In genomic region chr5:117313420-117313819, GRCm38 (mm10) we compare ENCODE assay signal across 8 mouse cellular contexts. TPM values are rescaled to one million over a fixed set of nuclear protein-coding genes. Genes with fewer than 3 reads are reported as not detected.
A peak's percentile ranks its signal among the peaks of the same experiment; 100 is the strongest.
DNase-seq lines count a peak whose midpoint lies in the region; ATAC-seq lines count a peak whose summit lies in the region.

No protein-coding gene starts in this region.

- H3K4me2 ChIP-seq in hindbrain, embryonic 12.5 days (replicated peaks) = peak overlapping the region; percentile 35
- H3K4me2 ChIP-seq in limb, embryonic 15.5 days = peak overlapping the region; percentile 38
- H3K4me2 ChIP-seq in midbrain, embryonic 15.5 days = peak overlapping the region; percentile 20; the same call in 1 of the 2 replicates

- intact Hi-C loops in heart, postnatal 25 days (cut with DNase I) = no loop called here
- intact Hi-C loops in left cerebral cortex, postnatal 14 days (cut with DNase I) = loop anchor here (5.0 kb wide), 1 partner anchor 1016 kb away; no protein-coding TSS in a partner anchor

- H3K27me3 ChIP-seq in hindbrain, embryonic 12.5 days = peaks cover 19% of the 10 kb centered on the region
- H3K27me3 ChIP-seq in limb, embryonic 15.5 days = no peaks in the 10 kb centered on the region
- peaks cover 5% of the 10 kb centered on the region; the same call in 1 of the 2 replicates for H3K27me3 ChIP-seq in midbrain, embryonic 15.5 days (replicated peaks)

- DNase-seq in heart, adult 11 months = peak; percentile 95
- no peak for DNase-seq in heart, postnatal 25 days (ENCODE audit: low spot score)
- peak; percentile 58 for DNase-seq in urinary bladder, postnatal 25 days (ENCODE audit: low spot score)
- no peak for DNase-seq in left cerebral cortex, postnatal 14 days (ENCODE audit: low spot score in 2 of 2)

- H3K4me3 ChIP-seq in hindbrain, embryonic 12.5 days = 0 out of 2 replicates have a peak overlapping the region, but pooled peaks have one; percentile 10
- peak overlapping the region; percentile 29 for H3K4me3 ChIP-seq in limb, embryonic 15.5 days
- H3K4me3 ChIP-seq in midbrain, embryonic 15.5 days = no peak overlapping the region

- no peak overlapping the region for H3K27ac ChIP-seq in hindbrain, embryonic 12.5 days
- 0 out of 2 replicates have a peak overlapping the region, but pooled peaks have one; percentile 55 for H3K27ac ChIP-seq in limb, embryonic 15.5 days
- H3K27ac ChIP-seq in midbrain, embryonic 15.5 days = no peak overlapping the region

- H3K9ac ChIP-seq in hindbrain, embryonic 12.5 days = no peak overlapping the region
- no peak overlapping the region for H3K9ac ChIP-seq in limb, embryonic 15.5 days
- no peak overlapping the region for H3K9ac ChIP-seq in midbrain, embryonic 15.5 days

- peaks cover 12% of the 10 kb centered on the region for H3K4me1 ChIP-seq in hindbrain, embryonic 12.5 days
- peaks cover 16% of the 10 kb centered on the region for H3K4me1 ChIP-seq in limb, embryonic 15.5 days
- H3K4me1 ChIP-seq in midbrain, embryonic 15.5 days = peaks cover 7% of the 10 kb centered on the region; the same call in 1 of the 2 replicates

- H3K9me3 ChIP-seq in hindbrain, embryonic 12.5 days (replicated peaks) = no peaks in the 10 kb centered on the region
- no peaks in the 10 kb centered on the region for H3K9me3 ChIP-seq in limb, embryonic 15.5 days
- no peaks in the 10 kb centered on the region for H3K9me3 ChIP-seq in midbrain, embryonic 15.5 days

- WGBS in hindbrain, embryonic 12.5 days = 23% methylated on average over 14 of the region's 14 CpGs
- WGBS in limb, embryonic 15.5 days = 7% methylated on average over 13 of the region's 14 CpGs
- WGBS in midbrain, embryonic 15.5 days = 29% methylated on average over 14 of the region's 14 CpGs

- H3K36me3 ChIP-seq in hindbrain, embryonic 12.5 days = no peaks in the 10 kb centered on the region
- no peaks in the 10 kb centered on the region for H3K36me3 ChIP-seq in limb, embryonic 15.5 days
- H3K36me3 ChIP-seq in midbrain, embryonic 15.5 days (replicated peaks) = no peaks in the 10 kb centered on the region

- peak; percentile 76 for ATAC-seq in erythroid progenitor cell, adult 5-6 weeks (replicated peaks; ENCODE audit: low FRiP score, poor library complexity, severe bottlenecking)
- no peak for ATAC-seq in hindbrain, embryonic 12.5 days (ENCODE audit: low FRiP score)
- ATAC-seq in limb, embryonic 15.5 days (ENCODE audit: insufficient number of reproducible peaks, low FRiP score, low TSS enrichment, low read depth) = no peak
- no peak for ATAC-seq in midbrain, embryonic 15.5 days (replicated peaks)

RNA-seq across cellular contexts. Expression of gene Vsig10, which starts 5.5 kb away (rescaled TPM):
- 10 to 100 TPM; 11.1 to 12.9 TPM for total RNA-seq in heart, postnatal 25 days (2021)
- total RNA-seq in erythroid progenitor cell, adult 5-6 weeks (2015; ENCODE audit: low replicate concordance) = not detected in 2 replicates
- 0.98 TPM in 1 of 2 replicates, not detected in the other for total RNA-seq in erythroid progenitor cell, adult 5-6 weeks (2017; ENCODE audit: low replicate concordance)
- 3.7 and 4.1 TPM in 2 replicates for polyA plus RNA-seq in hindbrain, embryonic 12.5 days (2016; fragmentation: Nextera tagmentation; extraction: Ambion mirVana)
- polyA plus RNA-seq in limb, embryonic 15.5 days (2015; fragmentation: Nextera tagmentation; extraction: Ambion mirVana) = 10.2 and 11.7 TPM in 2 replicates
- polyA plus RNA-seq in midbrain, embryonic 15.5 days (2015; fragmentation: Nextera tagmentation; extraction: Ambion mirVana) = 1.0 and 2.1 TPM in 2 replicates
- total RNA-seq in left cerebral cortex, postnatal 14 days (2021) = 1 to 10 TPM; 2.9 to 3.0 TPM

RNA-seq across cellular contexts. Expression of gene Pebp1, which starts 26.0 kb away (rescaled TPM):
- 100 to 1,000 TPM; 420 to 434 TPM for total RNA-seq in heart, postnatal 25 days (2021)
- 31.4 and 46.9 TPM in 2 replicates for total RNA-seq in erythroid progenitor cell, adult 5-6 weeks (2015; ENCODE audit: low replicate concordance)
- 11.6 and 17.5 TPM in 2 replicates for total RNA-seq in erythroid progenitor cell, adult 5-6 weeks (2017; ENCODE audit: low replicate concordance)
- polyA plus RNA-seq in hindbrain, embryonic 12.5 days (2016; fragmentation: Nextera tagmentation; extraction: Ambion mirVana) = 793 and 794 TPM in 2 replicates
- 645 and 672 TPM in 2 replicates for polyA plus RNA-seq in limb, embryonic 15.5 days (2015; fragmentation: Nextera tagmentation; extraction: Ambion mirVana)
- polyA plus RNA-seq in midbrain, embryonic 15.5 days (2015; fragmentation: Nextera tagmentation; extraction: Ambion mirVana) = 1,104 and 1,156 TPM in 2 replicates
- 100 to 1,000 TPM; 801 to 831 TPM for total RNA-seq in left cerebral cortex, postnatal 14 days (2021)

RNA-seq across cellular contexts. Expression of gene Wsb2, which starts 43.7 kb away (rescaled TPM):
- 10 to 100 TPM; 98.6 to 98.9 TPM for total RNA-seq in heart, postnatal 25 days (2021)
- 6.1 and 13.4 TPM in 2 replicates for total RNA-seq in erythroid progenitor cell, adult 5-6 weeks (2015; ENCODE audit: low replicate concordance)
- 3.8 and 7.7 TPM in 2 replicates for total RNA-seq in erythroid progenitor cell, adult 5-6 weeks (2017; ENCODE audit: low replicate concordance)
- 127 and 132 TPM in 2 replicates for polyA plus RNA-seq in hindbrain, embryonic 12.5 days (2016; fragmentation: Nextera tagmentation; extraction: Ambion mirVana)
- polyA plus RNA-seq in limb, embryonic 15.5 days (2015; fragmentation: Nextera tagmentation; extraction: Ambion mirVana) = 66.9 and 74.6 TPM in 2 replicates
- 290 and 311 TPM in 2 replicates for polyA plus RNA-seq in midbrain, embryonic 15.5 days (2015; fragmentation: Nextera tagmentation; extraction: Ambion mirVana)
- total RNA-seq in left cerebral cortex, postnatal 14 days (2021) = 100 to 1,000 TPM; 387 to 415 TPM

Comparison
In these comparisons a context has a peak if more than half of its experiments do, and no peak if none do; other contexts are left out.
1. DNase-seq: peak in heart, adult 11 months (single experiment) and urinary bladder, postnatal 25 days (single experiment); none in heart, postnatal 25 days (single experiment) and left cerebral cortex, postnatal 14 days (0 of 2).
2. RNA of gene Pebp1, which starts 26.0 kb away (total RNA-seq): 801 to 831 TPM in left cerebral cortex, postnatal 14 days and 420 to 434 TPM in heart, postnatal 25 days; 11.6 to 46.9 TPM in erythroid progenitor cell, adult 5-6 weeks; every median in the first group is over 4 times any median in the second.
3. RNA of gene Wsb2, which starts 43.7 kb away (total RNA-seq): 387 to 415 TPM in left cerebral cortex, postnatal 14 days and 98.6 to 98.9 TPM in heart, postnatal 25 days; 3.8 to 13.4 TPM in erythroid progenitor cell, adult 5-6 weeks; every median in the first group is over 4 times any median in the second.
4. Peak in every context shown above with its lines, with median percentiles within 50 percentile points of each other: H3K4me2 ChIP-seq.